Mouse (Mus musculus) liver, embryonic 14.5 days (tissue): ENCODE data around the gene Lrrc27.

ENCODE experiments used
- CTCF ChIP-seq: IDR thresholded peaks from 2 replicates; pipeline ENCODE4 v1.5.1; 2016; ENCODE audit warnings: antibody characterized with exemption, low read depth, control low read depth
- EP300 ChIP-seq: IDR thresholded peaks from 2 replicates; pipeline ENCODE4 v1.6.1; 2016; ENCODE audit warnings: antibody characterized with exemption, low read depth

DNA sequence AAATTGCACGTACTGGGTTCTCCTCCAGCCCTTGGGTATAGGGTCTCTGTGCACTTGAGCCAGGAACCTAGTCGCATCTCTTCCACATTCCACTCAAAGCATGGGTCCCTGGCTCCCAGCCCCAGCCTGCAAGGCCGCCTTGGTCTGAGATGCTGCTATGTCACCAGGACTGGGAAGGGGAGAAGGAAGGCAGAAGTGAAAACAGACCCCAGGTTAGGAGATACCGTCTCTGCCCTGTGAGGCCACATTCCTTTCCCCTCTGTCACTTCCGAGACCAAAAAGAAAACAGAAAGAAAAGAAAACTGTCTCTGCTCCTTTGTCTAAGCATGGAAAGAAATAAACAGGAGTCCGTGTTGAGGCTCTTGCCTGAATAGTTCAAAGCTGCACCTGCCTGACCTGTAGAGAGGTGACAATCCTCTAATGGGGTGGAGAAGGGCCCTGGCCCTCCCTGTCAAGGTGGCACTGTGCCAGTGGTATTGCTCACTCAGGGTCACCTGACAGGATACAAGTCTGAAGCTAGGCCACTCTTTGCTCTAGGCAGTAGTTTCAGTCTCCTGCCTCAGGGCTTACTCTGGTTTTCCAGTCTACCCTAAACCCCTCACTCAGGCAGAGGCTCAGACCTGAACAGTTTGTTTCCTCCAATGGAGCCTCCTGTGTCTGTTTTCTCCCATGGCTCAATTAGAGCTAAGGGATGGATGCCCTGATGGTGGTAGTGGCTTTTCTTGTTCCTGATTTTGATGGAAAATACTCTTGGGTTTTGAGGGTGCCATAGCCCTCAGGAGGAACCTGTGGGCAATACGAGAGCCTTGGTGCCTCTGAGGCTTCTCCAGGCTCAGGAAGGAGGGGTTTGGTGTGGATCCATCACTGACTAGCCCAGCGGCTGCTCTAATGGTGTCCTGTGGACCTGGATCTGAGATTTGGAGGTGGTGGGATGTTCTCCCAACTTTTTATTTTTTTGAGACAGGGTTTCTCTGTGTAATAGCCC, 54.4 kb downstream of the Lrrc27 start:
- TF ChIP-seq CTCF: no peak
- no peak for TF ChIP-seq EP300
